Mouse (Mus musculus) forebrain, embryonic 12.5 days (tissue): ENCODE data around the gene Olfm1. TPM values are rescaled to one million over a fixed set of nuclear protein-coding genes. Genes with fewer than 3 reads are reported as not detected.

ENCODE experiments used
- ATAC-seq: fragments of 200-750 bp; cut with Nextera tagmentation; 2 replicates; pipeline ENCODE4 v1.8.0; 2017; ENCODE audit warnings: moderate TSS enrichment; ENCODE audit not compliant: low FRiP score
- H3K27ac ChIP-seq: fragments of 300-500 bp; sonication (generic); 2 replicates; pipeline ENCODE4 v1.5.1; 2016; ENCODE audit warnings: mild to moderate bottlenecking
- H3K27me3 ChIP-seq: fragments of 300-500 bp; sonication (generic); 2 replicates; pipeline ENCODE4 v1.6.1; 2016; ENCODE audit warnings: mild to moderate bottlenecking
- H3K36me3 ChIP-seq: fragments of 300-500 bp; sonication (generic); replicated peaks from 2 replicates; pipeline ENCODE4 v1.6.1; 2016; ENCODE audit warnings: mild to moderate bottlenecking
- H3K4me1 ChIP-seq: fragments of 300-500 bp; sonication (generic); 2 replicates; pipeline ENCODE4 v1.6.1; 2016
- H3K4me2 ChIP-seq: fragments of 300-500 bp; sonication (generic); 2 replicates; pipeline ENCODE4 v1.6.1; 2016; ENCODE audit warnings: mild to moderate bottlenecking, moderate library complexity
- H3K4me3 ChIP-seq: fragments of 300-500 bp; sonication (generic); replicated peaks from 2 replicates; pipeline ENCODE4 v1.5.1; 2016; ENCODE audit warnings: mild to moderate bottlenecking
- H3K9ac ChIP-seq: fragments of 300-500 bp; sonication (generic); 2 replicates; pipeline ENCODE4 v1.6.1; 2016; ENCODE audit warnings: mild to moderate bottlenecking
- H3K9me3 ChIP-seq: fragments of 300-500 bp; sonication (generic); 2 replicates; pipeline ENCODE4 v1.6.1; 2016
- WGBS: fragments of 180-500 bp; shearing (Covaris S2); methylation state at CpG from one replicate; pipeline ENCODE4 v1.1.7; 2016; 5-methylcytosine and 5-hydroxymethylcytosine counted together
- polyA plus RNA-seq: library from polyadenylated mRNA; unstranded; fragments of >200 nt; fragmentation: Nextera tagmentation; extraction: Ambion mirVana; gene quantifications from 2 replicates; pipeline ENCODE4 v1.2.1, GENCODE M21; 2016

Olfm1 gene
- polyA plus RNA-seq, 1 experiment from 2014 or later, result 81.5 TPM

GRCm38 (mm10) chr2:28205467-28205805 lies 12.6 kb downstream of the Olfm1 start:
- WGBS, result under 1% methylated on average over 36 of the region's 49 CpGs
- peaks cover 37% of the 10 kb centered on the region for H3K27me3 ChIP-seq
- no peaks in the 10 kb centered on the region for H3K36me3 ChIP-seq
- peaks cover 38% of the 10 kb centered on the region for H3K4me1 ChIP-seq
- H3K4me2 ChIP-seq, result peak overlapping the region; percentile 97
- peak overlapping the region; percentile 60 for H3K4me3 ChIP-seq
- no peaks in the 10 kb centered on the region for H3K9me3 ChIP-seq
- no peak overlapping the region for H3K27ac ChIP-seq
- peak; percentile 70 for ATAC-seq
- H3K9ac ChIP-seq, result peak overlapping the region; percentile 71

GRCm38 (mm10) chr2:28205870-28206421 lies 13.2 kb downstream of the Olfm1 start:
- H3K4me2 ChIP-seq, result peak overlapping the region; percentile 97
- H3K4me1 ChIP-seq, result peaks cover 42% of the 10 kb centered on the region
- under 1% methylated on average over 47 of the region's 51 CpGs for WGBS
- H3K36me3 ChIP-seq, result no peaks in the 10 kb centered on the region
- ATAC-seq, result 0 out of 2 replicates have a peak, but pooled peaks have one; percentile 22
- peaks cover 37% of the 10 kb centered on the region for H3K27me3 ChIP-seq
- H3K9me3 ChIP-seq, result no peaks in the 10 kb centered on the region
- H3K9ac ChIP-seq, result peak overlapping the region; percentile 71
- no peak overlapping the region for H3K27ac ChIP-seq
- H3K4me3 ChIP-seq, result peak overlapping the region; percentile 60

DNA sequence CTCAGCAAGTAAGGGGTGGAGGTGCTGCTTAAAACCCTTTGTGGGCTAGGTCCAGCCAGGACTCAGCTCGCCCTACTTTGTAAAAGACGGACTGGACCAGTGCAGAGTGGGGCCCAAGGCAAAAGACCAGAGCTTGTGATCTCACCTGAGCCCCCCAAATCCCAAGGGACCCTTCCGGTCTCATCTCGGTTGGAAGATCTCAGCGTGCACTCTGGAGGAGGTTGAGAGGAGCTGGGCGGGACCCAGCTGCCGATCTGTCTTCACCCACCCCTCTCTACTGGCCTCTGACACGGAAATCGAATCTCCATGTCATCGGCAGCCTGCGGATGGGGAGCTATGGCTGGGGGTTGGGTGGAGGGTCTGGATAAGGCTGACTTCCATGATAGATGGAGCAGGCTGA lies 13.7 kb downstream of the Olfm1 start:
- 16% methylated on average over 11 of the region's 11 CpGs for WGBS
- H3K4me3 ChIP-seq, result peak overlapping the region; percentile 60
- no peaks in the 10 kb centered on the region for H3K36me3 ChIP-seq
- no peak for ATAC-seq
- peaks cover 47% of the 10 kb centered on the region for H3K4me1 ChIP-seq
- no peaks in the 10 kb centered on the region for H3K9me3 ChIP-seq
- H3K9ac ChIP-seq, result 0 out of 2 replicates have a peak overlapping the region, but pooled peaks have one; percentile 39
- no peak overlapping the region for H3K27ac ChIP-seq
- H3K27me3 ChIP-seq, result peaks cover 37% of the 10 kb centered on the region
- peak overlapping the region; percentile 97 for H3K4me2 ChIP-seq

- Histone ChIP-seq H3K9me3 (no peaks in the 10 kb centered on the region), H3K4me2 (no peak overlapping the region), H3K9ac (no peak overlapping the region), H3K4me3 (no peak overlapping the region), H3K27ac (no peak overlapping the region), H3K36me3 (no peaks in the 10 kb centered on the region), H3K27me3 (peaks cover 39% of the 10 kb centered on the region), H3K4me1 (peaks cover 55% of the 10 kb centered on the region)
- WGBS, result 76% methylated on average over 3 of the region's 3 CpGs
- ATAC-seq, result no peak
These were observed 14.5 kb downstream of the Olfm1 start for GRCm38 (mm10) chr2:28207200-28207750.

DNA sequence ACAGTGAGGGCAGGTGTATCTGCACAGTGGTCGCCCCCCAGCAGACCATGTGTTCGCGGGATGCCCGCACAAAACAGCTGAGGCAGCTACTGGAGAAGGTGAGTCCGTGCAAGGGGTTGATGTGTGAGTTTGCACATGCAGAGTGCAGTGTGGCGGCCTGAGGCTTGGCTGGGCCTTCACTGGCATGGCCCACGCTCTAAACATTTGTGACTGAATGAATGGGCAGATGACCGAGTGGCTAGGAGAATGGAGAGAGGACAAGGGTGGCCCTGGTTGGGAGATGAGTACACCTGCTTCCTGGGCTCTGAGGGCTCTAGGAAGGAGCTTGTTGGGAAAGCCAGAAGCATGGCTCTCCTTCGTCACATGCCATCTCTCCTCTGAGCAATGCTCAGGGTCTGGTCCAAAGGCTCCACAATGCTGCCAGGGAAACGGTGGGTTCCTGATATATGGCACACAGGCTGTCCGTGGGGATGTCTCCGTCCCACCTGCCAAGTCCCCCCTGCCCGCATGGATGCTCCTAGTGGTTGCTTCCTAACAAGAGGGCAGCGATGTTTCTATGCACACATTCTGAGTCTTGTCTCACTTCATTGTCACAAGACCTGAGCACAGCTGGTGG lies 15.4 kb downstream of the Olfm1 start:
- no peak overlapping the region for H3K4me3 ChIP-seq
- ATAC-seq, result no peak
- no peak overlapping the region for H3K27ac ChIP-seq
- H3K4me1 ChIP-seq, result peaks cover 65% of the 10 kb centered on the region
- no peaks in the 10 kb centered on the region for H3K9me3 ChIP-seq
- no peaks in the 10 kb centered on the region; the same call in 1 of the 2 replicates for H3K36me3 ChIP-seq
- 91% methylated on average over 14 of the region's 14 CpGs for WGBS
- H3K27me3 ChIP-seq, result peaks cover 44% of the 10 kb centered on the region
- H3K4me2 ChIP-seq, result no peak overlapping the region
- H3K9ac ChIP-seq, result no peak overlapping the region

GRCm38 (mm10) chr2:28209211-28209610 lies 16.4 kb downstream of the Olfm1 start:
- H3K36me3 ChIP-seq, result peaks cover under 1% of the 10 kb centered on the region
- peaks cover 44% of the 10 kb centered on the region for H3K27me3 ChIP-seq
- H3K4me2 ChIP-seq, result no peak overlapping the region
- no peak for ATAC-seq
- H3K9ac ChIP-seq, result no peak overlapping the region
- no peak overlapping the region for H3K27ac ChIP-seq
- peaks cover 68% of the 10 kb centered on the region for H3K4me1 ChIP-seq
- H3K9me3 ChIP-seq, result no peaks in the 10 kb centered on the region
- 81% methylated on average over 5 of the region's 5 CpGs for WGBS
- H3K4me3 ChIP-seq, result no peak overlapping the region

DNA sequence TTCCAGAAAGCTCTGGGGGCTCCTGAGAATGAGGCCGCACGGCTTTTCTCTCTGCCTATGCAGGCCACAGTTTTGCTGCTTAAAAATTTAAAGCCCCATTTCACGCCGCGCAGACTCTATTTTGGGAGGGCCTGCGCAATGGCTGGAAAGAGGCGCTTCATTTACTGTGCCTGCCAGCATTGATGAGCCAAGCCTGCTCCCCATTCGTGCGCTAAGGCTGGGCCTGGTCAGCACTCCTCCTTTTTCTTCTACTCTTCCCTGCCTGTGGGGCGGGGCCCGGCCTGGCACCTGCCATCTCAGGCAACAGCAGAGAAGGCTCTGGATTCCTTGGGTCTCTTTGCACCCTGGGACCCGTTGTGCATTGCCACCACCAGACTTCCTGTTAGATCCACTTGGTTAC lies 16.9 kb downstream of the Olfm1 start:
- Histone ChIP-seq H3K27ac (no peak overlapping the region), H3K4me2 (no peak overlapping the region), H3K9ac (no peak overlapping the region), H3K4me1 (peaks cover 64% of the 10 kb centered on the region), H3K27me3 (peaks cover 40% of the 10 kb centered on the region), H3K9me3 (no peaks in the 10 kb centered on the region), H3K4me3 (no peak overlapping the region), H3K36me3 (peaks cover 5% of the 10 kb centered on the region)
- no peak for ATAC-seq
- 83% methylated on average over 12 of the region's 12 CpGs for WGBS

DNA sequence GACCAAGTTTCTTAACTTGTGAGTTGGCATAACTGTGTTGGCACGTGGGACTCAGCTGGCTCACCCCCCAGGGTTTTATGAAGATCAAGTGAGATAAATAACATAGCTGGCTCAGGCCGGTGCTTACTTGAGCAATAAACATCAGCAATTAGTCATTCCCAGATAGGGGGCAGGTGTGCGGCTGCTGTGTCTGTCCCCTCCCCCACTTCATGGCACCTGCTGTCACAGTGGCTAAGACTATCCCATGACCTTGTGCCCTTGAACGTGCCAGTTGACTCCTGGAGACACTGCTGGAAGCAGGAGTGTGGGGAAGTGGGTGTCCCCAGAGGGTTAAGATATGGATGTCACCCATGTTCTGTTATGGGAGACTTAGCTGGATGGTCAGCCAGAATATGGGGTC lies 17.5 kb downstream of the Olfm1 start:
- Histone ChIP-seq H3K4me3 (no peak overlapping the region), H3K36me3 (peaks cover 10% of the 10 kb centered on the region), H3K9me3 (no peaks in the 10 kb centered on the region), H3K4me2 (no peak overlapping the region), H3K9ac (no peak overlapping the region), H3K27me3 (peaks cover 34% of the 10 kb centered on the region; the same call in 1 of the 2 replicates), H3K27ac (no peak overlapping the region), H3K4me1 (peaks cover 58% of the 10 kb centered on the region)
- no peak for ATAC-seq
- WGBS, result 61% methylated on average over 4 of the region's 4 CpGs

GRCm38 (mm10) chr2:28211531-28212281 lies 18.9 kb downstream of the Olfm1 start:
- Histone ChIP-seq H3K4me3 (no peak overlapping the region), H3K27ac (no peak overlapping the region), H3K9me3 (no peaks in the 10 kb centered on the region), H3K36me3 (peaks cover 16% of the 10 kb centered on the region), H3K4me2 (no peak overlapping the region), H3K9ac (no peak overlapping the region), H3K27me3 (peaks cover 27% of the 10 kb centered on the region; the same call in 1 of the 2 replicates), H3K4me1 (peaks cover 49% of the 10 kb centered on the region)
- ATAC-seq, result no peak
- 55% methylated on average over 22 of the region's 22 CpGs for WGBS

DNA sequence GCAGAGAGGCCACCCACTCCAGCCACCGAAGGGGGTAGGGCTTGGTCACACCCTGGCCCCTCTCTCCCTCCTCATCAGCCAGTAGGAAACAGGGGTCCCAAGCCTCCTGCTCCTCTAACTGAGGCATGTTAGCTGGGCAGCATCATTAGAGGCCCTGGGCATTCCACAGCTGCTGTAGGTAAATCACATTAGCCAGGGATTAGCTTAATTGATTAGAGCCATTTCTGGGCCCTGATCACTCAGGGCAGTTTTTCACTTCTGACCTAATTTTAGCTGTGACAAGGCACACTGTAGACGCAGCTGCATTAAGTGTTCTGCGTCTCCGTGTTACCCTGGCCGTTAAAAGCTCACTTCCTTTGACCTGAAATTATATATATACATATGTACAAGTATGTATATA lies 20.1 kb downstream of the Olfm1 start:
- H3K4me1 ChIP-seq, result peaks cover 47% of the 10 kb centered on the region
- H3K36me3 ChIP-seq, result peaks cover 22% of the 10 kb centered on the region
- 0 out of 2 replicates have a peak overlapping the region, but pooled peaks have one; percentile 19 for H3K27ac ChIP-seq

DNA sequence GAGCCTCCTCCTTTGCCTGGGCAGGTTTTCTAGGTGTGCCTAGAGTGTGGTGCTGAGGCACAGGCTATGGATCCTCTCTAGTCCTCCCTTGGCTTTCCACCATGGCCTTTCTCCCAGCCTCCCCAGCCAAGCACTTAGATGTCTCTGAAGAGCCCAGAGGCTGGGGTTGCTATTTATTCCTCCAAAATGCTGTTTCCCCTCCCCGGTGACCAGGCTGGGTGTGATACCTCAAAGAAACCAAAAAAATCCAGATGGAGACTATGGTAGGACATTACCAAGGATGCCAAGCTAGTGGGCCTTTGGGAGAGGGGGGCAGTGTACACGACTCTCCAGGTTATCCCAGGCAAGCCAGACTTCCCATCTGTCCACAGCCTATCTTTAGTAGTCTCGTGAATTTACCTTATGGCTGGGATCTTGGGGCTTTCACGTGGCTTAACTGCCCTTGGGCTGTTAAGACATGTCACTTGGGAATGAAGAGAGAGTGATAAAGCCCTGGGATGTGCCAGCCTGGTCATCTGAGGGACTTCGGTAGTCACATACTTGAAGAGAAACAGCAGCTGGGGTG lies 23.5 kb downstream of the Olfm1 start:
- WGBS, result 86% methylated on average over 5 of the region's 5 CpGs

More for the DNA sequence above, 20.1 kb downstream of the Olfm1 start:
- Histone ChIP-seq H3K4me2 (no peak overlapping the region), H3K9me3 (no peaks in the 10 kb centered on the region), H3K27me3 (peaks cover 16% of the 10 kb centered on the region; the same call in 1 of the 2 replicates), H3K9ac (no peak overlapping the region), H3K4me3 (no peak overlapping the region)
- ATAC-seq, result peak; percentile 36; the same call in 1 of the 2 replicates
- 33% methylated on average over 5 of the region's 5 CpGs for WGBS

DNA sequence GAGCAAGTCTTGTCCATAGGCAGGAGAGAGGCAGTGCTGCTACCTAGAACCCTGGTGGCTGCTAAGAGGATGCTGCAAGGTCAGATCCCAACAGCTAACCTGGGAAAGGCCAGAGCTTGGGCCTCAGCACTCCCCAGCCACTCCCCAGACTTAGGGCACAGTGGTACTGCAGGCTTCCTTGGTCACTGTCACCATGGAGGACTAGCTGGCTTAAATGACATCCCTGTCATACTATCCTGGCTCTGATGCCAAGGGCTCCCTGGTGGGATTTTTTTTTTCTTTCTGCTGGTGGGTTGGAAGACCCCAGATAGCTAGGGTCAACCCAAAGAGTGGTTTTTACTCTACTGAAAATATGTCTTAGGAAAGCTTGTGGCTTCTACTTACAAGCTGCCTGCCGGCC lies 25.0 kb downstream of the Olfm1 start:
- H3K4me2 ChIP-seq, result no peak overlapping the region
- H3K27me3 ChIP-seq, result no peaks in the 10 kb centered on the region
- H3K4me1 ChIP-seq, result peaks cover 27% of the 10 kb centered on the region
- no peak overlapping the region for H3K4me3 ChIP-seq
- 96% methylated on average over 1 of the region's 1 CpGs for WGBS
- H3K9ac ChIP-seq, result no peak overlapping the region
- H3K36me3 ChIP-seq, result peaks cover 25% of the 10 kb centered on the region
- no peak for ATAC-seq
- H3K27ac ChIP-seq, result no peak overlapping the region
- H3K9me3 ChIP-seq, result no peaks in the 10 kb centered on the region

More for the DNA sequence above, 23.5 kb downstream of the Olfm1 start:
- Histone ChIP-seq H3K9ac (no peak overlapping the region), H3K4me2 (no peak overlapping the region), H3K27ac (no peak overlapping the region), H3K36me3 (peaks cover 22% of the 10 kb centered on the region), H3K4me3 (no peak overlapping the region), H3K4me1 (peaks cover 29% of the 10 kb centered on the region), H3K9me3 (no peaks in the 10 kb centered on the region), H3K27me3 (peaks cover 7% of the 10 kb centered on the region; the same call in 1 of the 2 replicates)
- ATAC-seq, result no peak
